Mouse (Mus musculus): Measurements from ENCODE around the gene Ovol3. TPM values are rescaled to one million over a fixed set of nuclear protein-coding genes. Genes with fewer than 3 reads are reported as not detected.
"Not testable (repeated sequence)": the region's sequence is repeated elsewhere in the genome, so short reads cannot be mapped to it uniquely, and the experiment has no call there.

Gene Ovol3
- polyA plus RNA-seq, 1 experiment: not detected

- TF ChIP-seq MYOD1 (IDR thresholded peaks at IDR 0.05; ENCODE audit: control insufficient read depth, insufficient read length, low read depth): no peak
- no peak for TF ChIP-seq FOSL1 (IDR thresholded peaks at IDR 0.05; ENCODE audit: insufficient read depth, low read length, poor library complexity, severe bottlenecking)
- TF ChIP-seq MYOG (IDR thresholded peaks at IDR 0.05; ENCODE audit: control insufficient read depth, extremely low read depth, insufficient read length): no peak
- no peak for TF ChIP-seq USF1 (IDR thresholded peaks at IDR 0.05; ENCODE audit: low read depth)
- no peak for TF ChIP-seq CTCF (IDR thresholded peaks at IDR 0.05; ENCODE audit: control insufficient read depth, insufficient read depth, insufficient read length)
- no peak for TF ChIP-seq MAX (IDR thresholded peaks at IDR 0.05)
- TF ChIP-seq CEBPB (IDR thresholded peaks at IDR 0.05; ENCODE audit: low read depth): no peak
- no peak overlapping the region for H3ac ChIP-seq (ENCODE audit: control insufficient read depth, insufficient read length, low read depth)
- no peaks in the 10 kb centered on the region for H3K27me3 ChIP-seq (ENCODE audit: control insufficient read depth, insufficient read depth, insufficient read length)
- H3K36me3 ChIP-seq (ENCODE audit: control insufficient read depth, insufficient read depth): peaks cover 14% of the 10 kb centered on the region
- H3K4me3 ChIP-seq (ENCODE audit: insufficient read depth, poor library complexity, severe bottlenecking): no peak overlapping the region
- H3K79me3 ChIP-seq (ENCODE audit: low read depth): no peaks in the 10 kb centered on the region
- H3K79me2 ChIP-seq (ENCODE audit: control insufficient read depth, insufficient read depth): no peaks in the 10 kb centered on the region
These were observed 30.0 kb upstream of the Ovol3 start for GRCm38 (mm10) chr7:30265531-30265930.

GRCm38 (mm10) chr7:30265041-30265440, 29.5 kb upstream of the Ovol3 start:
- no peaks in the 10 kb centered on the region for H3K79me2 ChIP-seq (ENCODE audit: control insufficient read depth, insufficient read depth)
- H3K36me3 ChIP-seq (ENCODE audit: control insufficient read depth, insufficient read depth): peaks cover 14% of the 10 kb centered on the region

GRCm38 (mm10) chr7:30251956-30252954, 16.7 kb upstream of the Ovol3 start:
- Histone ChIP-seq H3K4me3 (ENCODE audit: insufficient read depth, poor library complexity, severe bottlenecking) (no peak overlapping the region), H3K79me2 (ENCODE audit: control insufficient read depth, insufficient read depth) (no peaks in the 10 kb centered on the region), H3K27me3 (ENCODE audit: control insufficient read depth, insufficient read depth, insufficient read length) (no peaks in the 10 kb centered on the region), H3K36me3 (ENCODE audit: control insufficient read depth, insufficient read depth) (peaks cover 7% of the 10 kb centered on the region), H3ac (ENCODE audit: control insufficient read depth, insufficient read length, low read depth) (no peak overlapping the region), H3K79me3 (ENCODE audit: low read depth) (no peaks in the 10 kb centered on the region)
- TF ChIP-seq CTCF (IDR thresholded peaks at IDR 0.05; ENCODE audit: control insufficient read depth, insufficient read depth, insufficient read length) (no peak), CEBPB (IDR thresholded peaks at IDR 0.05; ENCODE audit: low read depth) (no peak), USF1 (IDR thresholded peaks at IDR 0.05; ENCODE audit: low read depth) (no peak), MYOD1 (IDR thresholded peaks at IDR 0.05; ENCODE audit: control insufficient read depth, insufficient read length, low read depth) (no peak), MYOG (IDR thresholded peaks at IDR 0.05; ENCODE audit: control insufficient read depth, extremely low read depth, insufficient read length) (no peak), FOSL1 (IDR thresholded peaks at IDR 0.05; ENCODE audit: insufficient read depth, low read length, poor library complexity, severe bottlenecking) (no peak)

More at GRCm38 (mm10) chr7:30265041-30265440, 29.5 kb upstream of the Ovol3 start:
- TF ChIP-seq CEBPB (IDR thresholded peaks at IDR 0.05; ENCODE audit: low read depth) (no peak), FOSL1 (IDR thresholded peaks at IDR 0.05; ENCODE audit: insufficient read depth, low read length, poor library complexity, severe bottlenecking) (no peak), MYOG (IDR thresholded peaks at IDR 0.05; ENCODE audit: control insufficient read depth, extremely low read depth, insufficient read length) (no peak), MAX (IDR thresholded peaks at IDR 0.05) (no peak), MYOD1 (IDR thresholded peaks at IDR 0.05; ENCODE audit: control insufficient read depth, insufficient read length, low read depth) (no peak), CTCF (IDR thresholded peaks at IDR 0.05; ENCODE audit: control insufficient read depth, insufficient read depth, insufficient read length) (no peak), USF1 (IDR thresholded peaks at IDR 0.05; ENCODE audit: low read depth) (no peak)
- no peaks in the 10 kb centered on the region for H3K27me3 ChIP-seq (ENCODE audit: control insufficient read depth, insufficient read depth, insufficient read length)
- H3ac ChIP-seq (ENCODE audit: control insufficient read depth, insufficient read length, low read depth): no peak overlapping the region
- no peaks in the 10 kb centered on the region for H3K79me3 ChIP-seq (ENCODE audit: low read depth)
- no peak overlapping the region for H3K4me3 ChIP-seq (ENCODE audit: insufficient read depth, poor library complexity, severe bottlenecking)

- not testable (repeated sequence) for H3K79me3 ChIP-seq (ENCODE audit: low read depth); H3K4me3 ChIP-seq (ENCODE audit: insufficient read depth, poor library complexity, severe bottlenecking); H3K79me2 ChIP-seq (ENCODE audit: control insufficient read depth, insufficient read depth); H3K27me3 ChIP-seq (ENCODE audit: control insufficient read depth, insufficient read depth, insufficient read length); H3K36me3 ChIP-seq (ENCODE audit: control insufficient read depth, insufficient read depth); H3ac ChIP-seq (ENCODE audit: control insufficient read depth, insufficient read length, low read depth)
These were observed 1.8 kb upstream of the Ovol3 start for GRCm38 (mm10) chr7:30237374-30237773.

GRCm38 (mm10) chr7:30235091-30235490, 434 bp downstream of the Ovol3 start:
- Histone ChIP-seq H3K4me3 (ENCODE audit: insufficient read depth, poor library complexity, severe bottlenecking) (no peak overlapping the region), H3K27me3 (ENCODE audit: control insufficient read depth, insufficient read depth, insufficient read length) (no peaks in the 10 kb centered on the region), H3ac (ENCODE audit: control insufficient read depth, insufficient read length, low read depth) (no peak overlapping the region), H3K79me2 (ENCODE audit: control insufficient read depth, insufficient read depth) (peaks cover 12% of the 10 kb centered on the region), H3K36me3 (ENCODE audit: control insufficient read depth, insufficient read depth) (peaks cover 9% of the 10 kb centered on the region), H3K79me3 (ENCODE audit: low read depth) (peaks cover 6% of the 10 kb centered on the region)
- TF ChIP-seq CTCF (IDR thresholded peaks at IDR 0.05; ENCODE audit: control insufficient read depth, insufficient read depth, insufficient read length) (no peak), USF1 (IDR thresholded peaks at IDR 0.05; ENCODE audit: low read depth) (no peak), MAX (IDR thresholded peaks at IDR 0.05) (no peak), CEBPB (IDR thresholded peaks at IDR 0.05; ENCODE audit: low read depth) (no peak), FOSL1 (IDR thresholded peaks at IDR 0.05; ENCODE audit: insufficient read depth, low read length, poor library complexity, severe bottlenecking) (no peak), MYOD1 (IDR thresholded peaks at IDR 0.05; ENCODE audit: control insufficient read depth, insufficient read length, low read depth) (no peak)
